Mouse (Mus musculus): ENCODE measurements around the gene Flt1.
"Not testable (repeated sequence)": the region's sequence is repeated elsewhere in the genome, so short reads cannot be mapped to it uniquely, and the experiment has no call there.

Flt1 gene

DNA sequence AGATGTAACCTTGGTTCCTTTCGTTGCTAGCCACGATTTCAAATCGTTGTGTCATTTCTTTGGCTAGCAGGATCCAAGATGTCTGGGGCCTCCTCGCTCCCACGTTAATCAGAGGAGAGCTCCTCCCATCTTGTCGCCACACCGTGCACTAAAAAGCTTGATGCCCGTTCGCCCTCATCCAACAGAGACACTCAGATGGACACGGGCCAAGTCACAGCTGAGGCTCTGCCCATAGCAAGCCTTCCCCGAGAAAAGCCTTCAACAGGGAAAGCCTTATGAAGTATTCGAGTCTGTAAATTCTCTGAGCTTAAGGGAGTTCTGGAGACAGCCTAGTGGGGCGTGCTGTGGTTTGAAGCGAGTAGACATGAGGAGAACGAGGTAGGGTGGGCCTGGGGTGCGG lies 128.0 kb downstream of the Flt1 start:
- ChIA-PET POLR2A (interaction anchor here in 2 of 4 experiments (0.6 kb wide), 4 partner anchors 134 to 269 kb away, joined by 3 to 7 read pairs (median 4); no protein-coding TSS in a partner anchor), CTCF (interaction anchor here in 3 of 4 experiments (0.5 to 0.8 kb wide), 4 partner anchors 42 to 782 kb away, joined by 4 to 8 read pairs (median 6); no protein-coding TSS in a partner anchor)

DNA sequence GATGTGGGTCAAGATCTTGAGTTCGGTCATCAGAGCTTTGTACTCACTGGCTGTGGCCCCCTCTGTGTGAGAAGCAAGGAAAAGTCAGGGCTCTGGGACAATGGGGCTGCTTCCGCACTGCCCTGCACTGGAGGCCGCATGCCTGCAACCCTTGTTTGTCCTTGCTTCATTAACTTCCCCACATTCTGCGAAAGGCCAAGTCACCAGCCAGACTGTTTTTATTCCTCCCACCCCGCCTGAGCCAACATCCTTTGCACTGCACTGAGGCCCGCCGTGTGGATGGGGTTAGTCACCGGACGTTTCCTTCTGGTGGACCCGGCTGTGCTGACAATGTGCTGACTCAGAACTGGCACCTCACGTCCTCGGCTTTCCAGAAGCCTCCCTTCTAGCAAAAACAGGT lies 136.0 kb downstream of the Flt1 start:
- ChIA-PET POLR2A (interaction anchor here in 1 of 4 experiments (1.2 kb wide), 1 partner anchor 12 kb away, joined by 3 read pairs; no protein-coding TSS in a partner anchor), CTCF (interaction anchor here in 1 of 4 experiments (0.7 kb wide), 1 partner anchor 805 kb away, joined by 6 read pairs; no protein-coding TSS in a partner anchor)

DNA sequence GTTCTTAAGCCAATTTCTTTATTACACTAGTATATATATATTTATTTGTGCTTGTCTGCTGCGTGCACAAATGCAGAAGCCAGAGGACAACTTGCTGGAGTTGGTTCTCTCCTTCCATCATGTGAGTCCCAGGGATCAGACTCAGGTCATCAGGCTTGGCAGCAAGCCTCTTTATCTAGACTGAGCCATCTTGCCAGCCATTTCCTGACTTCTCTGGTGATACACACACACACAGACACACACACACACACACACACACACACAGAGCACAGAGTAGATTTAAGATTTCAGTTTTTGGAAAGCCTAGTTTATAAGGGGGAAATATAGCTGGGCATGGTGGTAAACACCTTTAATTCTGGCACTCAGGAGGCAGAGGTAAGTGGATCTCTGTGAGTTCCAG lies 140.7 kb downstream of the Flt1 start:
- ChIA-PET CTCF (interaction anchor here in 1 of 4 experiments (0.7 kb wide), 1 partner anchor 46 kb away, joined by 3 read pairs; no protein-coding TSS in a partner anchor), POLR2A (no interaction called here)

DNA sequence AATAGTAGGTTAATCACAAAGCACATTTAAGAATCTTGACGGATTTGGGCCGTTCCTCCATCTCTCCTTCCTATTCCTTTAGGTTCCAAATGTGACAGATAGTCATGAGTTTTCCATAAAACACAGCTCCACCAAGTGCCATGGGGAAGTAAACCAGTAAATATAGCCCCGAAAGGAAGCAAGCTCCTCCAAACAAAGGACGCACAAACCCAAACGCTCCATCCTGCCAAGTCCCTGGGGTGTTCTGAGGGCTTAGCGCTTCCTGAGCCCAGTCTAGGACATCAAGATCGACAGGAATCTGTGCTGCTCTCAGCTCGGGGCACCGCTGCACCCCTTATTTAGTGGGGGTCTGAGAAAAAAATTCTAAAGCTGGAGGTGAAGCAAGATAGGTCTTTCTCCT lies 141.2 kb downstream of the Flt1 start:
- CTCF ChIA-PET: interaction anchor here in 2 of 4 experiments (1.1 to 1.3 kb wide), 2 partner anchors 253 to 308 kb away, joined by 3 to 4 read pairs; no protein-coding TSS in a partner anchor
- POLR2A ChIA-PET: interaction anchor here in 1 of 4 experiments (0.8 to 0.9 kb wide), 2 partner anchors 34 to 39 kb away, joined by 3 read pairs; no protein-coding TSS in a partner anchor

DNA sequence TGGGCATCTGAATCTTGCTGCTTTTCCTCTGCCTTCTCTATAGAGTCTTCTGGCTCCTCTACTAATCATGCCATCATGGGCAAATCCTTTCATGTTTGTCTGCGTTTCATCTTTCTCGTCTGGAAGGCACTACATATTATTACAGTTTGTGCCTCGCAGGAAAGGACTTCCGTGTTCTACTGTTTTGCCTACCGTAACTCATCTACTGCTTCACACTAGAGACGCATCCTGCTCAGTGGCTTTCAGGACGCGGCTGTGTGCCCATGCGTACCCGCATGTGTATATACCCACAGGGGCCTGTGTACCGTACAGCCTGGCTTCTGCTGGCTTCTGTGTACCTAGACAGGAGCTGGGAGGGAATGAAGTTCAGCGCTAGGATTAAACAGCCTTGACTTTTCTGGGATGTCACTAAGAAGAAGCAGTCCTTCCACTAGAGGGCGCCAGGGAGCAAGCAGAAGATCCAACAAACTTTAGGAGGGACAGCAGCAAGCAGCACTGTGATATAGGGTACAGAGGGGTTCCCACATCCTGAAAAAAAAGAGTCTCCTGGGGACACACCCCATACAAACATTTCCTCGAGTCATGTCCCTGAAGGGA lies 142.0 kb downstream of the Flt1 start:
- CTCF ChIA-PET: interaction anchor here in 3 of 4 experiments (0.5 to 1.3 kb wide), 10 partner anchors 9 to 332 kb away, joined by 3 to 7 read pairs (median 3); no protein-coding TSS in a partner anchor
- POLR2A ChIA-PET: interaction anchor here in 2 of 4 experiments (0.6 to 0.9 kb wide), 4 partner anchors 15 to 134 kb away, joined by 3 read pairs; no protein-coding TSS in a partner anchor

DNA sequence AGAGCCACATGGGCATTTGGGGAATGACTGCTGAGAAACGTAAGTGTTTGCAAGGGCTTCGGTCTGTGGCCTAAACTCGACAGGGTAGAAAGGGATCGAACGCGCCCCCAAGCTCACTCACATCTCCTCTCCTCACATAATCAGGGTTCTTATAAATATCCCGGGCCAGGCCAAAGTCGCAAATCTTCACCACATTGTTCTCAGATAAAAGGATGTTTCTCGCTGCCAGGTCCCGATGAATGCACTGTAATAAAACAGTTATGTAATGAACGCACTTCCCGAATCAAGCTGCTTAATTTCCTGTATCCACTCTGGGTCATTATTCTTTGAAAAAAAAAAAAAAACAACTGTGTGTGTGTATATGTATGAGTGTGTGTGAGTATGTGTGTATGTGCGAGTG lies 145.6 kb downstream of the Flt1 start:
- CTCF ChIA-PET: interaction anchor here in 3 of 4 experiments (0.5 to 2.0 kb wide), 6 partner anchors 34 to 917 kb away, joined by 3 to 5 read pairs (median 3); no protein-coding TSS in a partner anchor
- POLR2A ChIA-PET: interaction anchor here (0.5 to 1.4 kb wide), 5 partner anchors 22 to 320 kb away, joined by 3 to 7 read pairs (median 3); no protein-coding TSS in a partner anchor

DNA sequence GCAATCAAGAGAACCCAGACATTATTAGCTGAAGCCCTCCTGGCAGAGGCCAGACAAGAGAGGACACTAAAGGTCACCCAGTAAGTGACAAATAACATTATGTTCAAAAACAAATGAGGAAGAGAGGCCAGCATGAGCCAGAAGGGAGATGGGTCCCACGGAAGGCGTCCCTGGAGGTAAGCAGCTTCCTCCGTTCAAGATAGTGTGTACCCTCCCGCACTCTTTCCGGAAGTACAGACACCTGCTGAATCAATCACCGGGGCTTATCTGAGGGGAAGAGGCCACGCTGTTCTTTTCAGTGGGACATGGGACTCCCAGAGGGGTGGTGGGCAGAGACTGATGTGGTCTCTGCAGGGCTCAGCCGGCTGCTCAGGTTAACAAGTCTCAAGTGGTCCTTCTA lies 146.1 kb downstream of the Flt1 start:
- CTCF ChIA-PET: interaction anchor here in 3 of 4 experiments (0.5 to 2.0 kb wide), 7 partner anchors 34 to 916 kb away, joined by 3 to 5 read pairs (median 3); no protein-coding TSS in a partner anchor
- POLR2A ChIA-PET: interaction anchor here in 3 of 4 experiments (0.6 to 0.7 kb wide), 3 partner anchors 99 to 171 kb away, joined by 3 to 7 read pairs (median 3); no protein-coding TSS in a partner anchor

DNA sequence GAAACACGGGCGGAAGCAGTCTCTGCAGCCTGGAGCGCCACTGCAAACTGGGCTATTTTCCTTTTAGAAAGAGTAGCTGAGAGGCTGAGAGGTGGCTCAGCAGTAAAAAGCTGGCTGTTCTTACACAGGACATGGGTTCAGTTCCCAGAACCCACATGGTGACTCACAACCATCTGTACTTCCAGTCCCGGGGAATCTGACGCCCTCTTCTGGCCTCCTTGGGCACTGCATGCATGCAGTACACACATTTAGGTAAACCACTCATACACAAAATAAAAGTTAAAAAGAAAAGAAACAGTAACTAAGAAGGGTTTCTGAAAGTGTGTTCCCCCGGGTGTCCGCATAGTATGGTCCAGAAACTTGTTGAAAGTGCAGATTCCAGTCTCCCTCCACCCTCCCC lies 146.7 kb downstream of the Flt1 start:
- POLR2A ChIA-PET: no interaction called here
- CTCF ChIA-PET: interaction anchor here in 3 of 4 experiments (0.6 to 2.0 kb wide), 4 partner anchors 33 to 851 kb away, joined by 3 to 6 read pairs (median 4); no protein-coding TSS in a partner anchor

DNA sequence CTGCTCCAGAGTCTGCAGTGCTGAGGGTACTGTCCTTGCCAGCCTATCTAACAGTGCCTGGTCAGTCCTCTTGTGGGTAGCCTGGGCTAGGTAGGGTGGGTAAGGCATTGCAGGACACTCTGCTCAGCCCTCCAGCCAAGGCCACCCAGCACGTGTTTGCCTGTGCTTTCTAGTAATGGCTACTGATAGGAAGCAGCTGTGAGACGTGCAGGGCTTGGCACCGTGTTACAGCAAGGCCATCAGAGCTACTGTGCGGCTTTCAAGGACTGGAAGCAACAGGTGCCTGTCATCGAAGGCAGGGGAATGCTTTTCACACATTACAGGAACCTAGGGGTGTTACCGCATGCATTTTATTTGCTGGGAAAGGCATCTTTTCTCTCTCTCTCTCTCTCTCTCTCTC lies 148.8 kb downstream of the Flt1 start:
- POLR2A ChIA-PET: interaction anchor here in 1 of 4 experiments (0.7 kb wide), 1 partner anchor 216 kb away, joined by 3 read pairs; no protein-coding TSS in a partner anchor
- CTCF ChIA-PET: interaction anchor here in 2 of 4 experiments (0.5 to 0.7 kb wide), 3 partner anchors 118 to 807 kb away, joined by 3 to 5 read pairs (median 3); no protein-coding TSS in a partner anchor

DNA sequence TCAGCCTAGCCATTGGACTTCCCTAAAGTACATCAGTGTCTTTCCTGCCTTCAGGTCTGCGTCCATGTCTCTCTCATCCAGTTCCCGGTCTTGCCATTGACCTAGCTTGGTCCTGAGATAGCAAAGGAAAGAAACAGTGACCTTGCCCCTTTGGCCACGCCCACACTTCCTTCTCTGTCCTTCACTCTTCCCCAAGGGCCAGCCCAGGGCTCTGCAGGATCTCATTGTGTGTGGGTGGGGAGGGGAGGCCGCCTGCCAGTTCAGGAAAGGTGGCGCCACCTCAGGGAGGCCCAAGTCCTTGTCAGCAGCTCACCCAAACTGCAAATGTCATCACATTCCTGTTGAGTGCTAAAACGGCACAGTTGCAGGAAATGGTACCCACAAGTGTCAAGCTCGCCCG lies 151.3 kb downstream of the Flt1 start:
- POLR2A ChIA-PET: interaction anchor here in 2 of 4 experiments (0.6 to 1.1 kb wide), 4 partner anchors 124 to 1911 kb away, joined by 3 to 7 read pairs (median 4); no protein-coding TSS in a partner anchor

DNA sequence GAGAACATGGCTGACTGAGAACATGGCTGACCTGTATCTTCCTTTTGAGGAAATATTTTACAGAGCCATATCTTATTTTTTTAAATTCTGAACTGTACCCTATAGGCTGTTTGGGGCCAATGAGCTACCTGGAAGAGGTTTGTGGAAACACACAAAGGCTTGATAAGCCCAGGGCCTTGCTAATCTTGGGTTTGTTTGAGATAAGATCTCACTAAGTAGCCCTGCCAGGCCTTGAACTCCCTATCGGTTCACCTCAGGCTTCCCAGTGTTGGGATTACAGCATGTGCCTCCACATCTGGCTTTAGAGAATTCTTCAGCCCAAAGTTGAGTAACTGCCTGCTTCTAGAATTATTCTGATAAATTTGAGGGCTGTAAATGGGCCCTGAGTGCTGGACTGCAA lies 152.3 kb downstream of the Flt1 start:
- POLR2A ChIA-PET: no interaction called here
- CTCF ChIA-PET: no interaction called here

More for the DNA sequence above, 151.3 kb downstream of the Flt1 start:
- CTCF ChIA-PET: interaction anchor here in 2 of 4 experiments (0.6 to 1.6 kb wide), 2 partner anchors 9 to 156 kb away, joined by 5 to 7 read pairs; no protein-coding TSS in a partner anchor

DNA sequence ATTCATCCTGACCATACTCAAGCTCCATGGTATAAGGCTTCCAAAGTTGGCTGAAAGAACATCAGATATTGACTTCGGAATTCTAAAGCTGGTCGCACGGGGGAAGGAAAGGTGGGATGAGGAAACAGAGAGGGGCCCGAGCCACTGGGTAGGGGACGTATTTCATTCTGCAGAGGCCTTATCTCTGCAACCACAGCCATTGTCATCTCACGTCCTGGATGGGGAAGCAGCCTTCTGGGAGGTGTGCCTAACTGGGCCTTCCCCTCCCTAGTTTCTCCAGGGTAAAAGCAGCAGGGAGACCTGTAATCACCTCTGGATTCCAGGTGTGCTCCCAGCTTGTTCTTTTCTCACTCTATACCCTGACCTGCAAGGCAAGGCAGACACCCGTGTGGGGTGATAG lies 153.1 kb downstream of the Flt1 start:
- ChIA-PET CTCF (interaction anchor here in 1 of 4 experiments (0.8 kb wide), 1 partner anchor 9 kb away, joined by 3 read pairs; no protein-coding TSS in a partner anchor), POLR2A (no interaction called here)

DNA sequence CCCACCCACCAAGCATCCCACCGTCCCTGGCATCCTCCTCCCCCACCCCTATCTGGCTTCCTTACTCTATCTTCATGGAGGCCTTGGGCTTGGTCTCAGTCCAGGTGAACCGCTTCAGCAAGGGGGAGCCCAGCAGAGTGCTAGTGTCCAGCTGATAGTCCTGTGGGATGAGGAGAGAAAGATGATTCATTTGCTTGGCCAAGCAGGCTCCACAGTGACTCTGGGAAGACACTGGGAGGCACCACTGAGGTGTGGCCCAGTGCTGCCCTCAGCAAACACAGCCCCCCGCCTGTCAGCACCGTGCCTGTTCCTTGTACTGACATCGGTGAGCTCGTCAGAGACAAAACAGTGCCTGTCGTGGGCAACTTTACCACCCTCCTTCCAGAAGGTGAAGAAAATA lies 159.5 kb downstream of the Flt1 start:
- POLR2A ChIA-PET: no interaction called here

DNA sequence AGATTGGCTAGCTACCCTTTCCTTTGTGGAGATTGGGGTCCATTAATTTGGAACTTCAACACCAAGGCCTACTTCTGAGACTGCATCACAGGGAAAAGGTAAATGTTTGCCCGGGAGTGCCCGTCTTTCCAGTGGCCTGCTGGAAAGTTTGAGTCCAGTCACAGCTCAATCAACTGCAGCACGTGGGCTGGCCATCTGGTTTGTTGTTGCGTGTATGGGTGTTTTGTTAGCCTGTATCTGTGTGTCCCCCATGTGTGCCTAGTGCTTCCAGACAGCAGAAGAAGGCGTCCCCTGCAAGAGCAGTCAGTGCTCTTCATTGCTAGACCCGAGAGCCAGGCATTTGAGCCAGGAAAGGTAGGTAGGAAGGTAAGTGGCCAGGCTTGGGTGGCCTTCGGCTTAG lies 160.4 kb downstream of the Flt1 start:
- ChIA-PET CTCF (interaction anchor here in 1 of 4 experiments (0.6 to 1.0 kb wide), 2 partner anchors 18 to 396 kb away, joined by 3 read pairs; no protein-coding TSS in a partner anchor), POLR2A (no interaction called here)

More for the DNA sequence above, 159.5 kb downstream of the Flt1 start:
- CTCF ChIA-PET: interaction anchor here in 1 of 4 experiments (0.7 kb wide), 1 partner anchor 426 kb away, joined by 3 read pairs; no protein-coding TSS in a partner anchor

DNA sequence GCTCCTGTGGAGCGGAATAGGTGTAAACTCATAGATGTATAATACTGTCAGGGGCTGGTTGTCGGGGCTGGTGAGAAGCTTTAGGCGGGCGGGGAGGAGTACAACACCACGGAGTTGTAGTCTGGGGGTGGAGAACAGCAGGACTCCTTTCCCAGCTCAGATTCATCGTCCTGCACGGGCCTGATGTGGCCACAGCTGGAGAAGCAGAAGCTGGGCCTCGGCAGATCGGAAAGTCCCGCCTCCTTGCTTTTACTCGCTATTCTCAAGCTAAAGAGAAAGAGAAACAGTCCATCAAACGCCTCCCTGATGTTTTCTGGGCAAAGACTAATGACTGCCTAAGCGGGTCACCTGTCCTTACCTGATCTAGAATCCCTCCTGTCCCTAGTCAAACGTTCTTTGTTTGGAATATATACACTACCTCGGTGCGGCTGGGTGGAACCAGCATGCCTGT lies 161.6 kb downstream of the Flt1 start:
- ChIA-PET POLR2A (interaction anchor here in 2 of 4 experiments (0.6 to 1.8 kb wide), 11 partner anchors 9 to 279 kb away, joined by 3 to 7 read pairs (median 4); no protein-coding TSS in a partner anchor), CTCF (interaction anchor here in 3 of 4 experiments (0.6 to 1.5 kb wide), 8 partner anchors 9 to 1884 kb away, joined by 3 to 4 read pairs (median 3); no protein-coding TSS in a partner anchor)

DNA sequence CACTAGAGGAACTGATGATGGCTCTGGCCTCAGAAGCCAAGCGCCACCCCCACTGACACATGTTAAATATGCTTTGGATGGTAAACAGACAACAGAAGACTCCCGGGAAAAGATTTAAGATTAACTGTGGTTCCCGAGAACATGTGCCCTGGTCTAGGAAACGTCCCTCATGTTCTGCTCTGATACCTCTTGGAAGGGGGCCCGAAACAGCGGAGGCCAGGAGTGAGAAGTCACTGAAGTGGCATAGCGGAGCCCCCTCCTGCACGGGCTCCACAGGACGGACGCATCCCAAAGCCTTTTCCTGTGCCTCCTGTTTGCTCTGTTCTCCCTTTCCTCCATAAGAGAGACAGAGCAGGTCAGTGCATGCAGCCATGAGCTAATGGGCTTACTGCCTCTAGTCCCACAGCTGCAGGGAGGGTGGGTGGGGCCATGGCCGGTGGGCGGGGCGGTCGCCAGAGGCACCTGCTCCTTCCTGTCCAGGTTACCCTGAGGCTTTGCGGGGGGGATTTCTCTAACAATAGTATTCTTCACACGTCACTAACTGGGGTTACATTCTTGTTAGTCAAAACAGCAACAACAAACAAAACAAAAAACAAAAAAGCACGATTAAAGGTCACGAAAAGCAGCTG lies 162.2 kb downstream of the Flt1 start:
- POLR2A ChIA-PET: interaction anchor here in 2 of 4 experiments (0.6 to 1.8 kb wide), 14 partner anchors 9 to 280 kb away, joined by 3 to 7 read pairs (median 4); no protein-coding TSS in a partner anchor
- CTCF ChIA-PET: interaction anchor here in 2 of 4 experiments (1.0 to 1.5 kb wide), 5 partner anchors 9 to 1884 kb away, joined by 3 to 4 read pairs (median 3); no protein-coding TSS in a partner anchor

DNA sequence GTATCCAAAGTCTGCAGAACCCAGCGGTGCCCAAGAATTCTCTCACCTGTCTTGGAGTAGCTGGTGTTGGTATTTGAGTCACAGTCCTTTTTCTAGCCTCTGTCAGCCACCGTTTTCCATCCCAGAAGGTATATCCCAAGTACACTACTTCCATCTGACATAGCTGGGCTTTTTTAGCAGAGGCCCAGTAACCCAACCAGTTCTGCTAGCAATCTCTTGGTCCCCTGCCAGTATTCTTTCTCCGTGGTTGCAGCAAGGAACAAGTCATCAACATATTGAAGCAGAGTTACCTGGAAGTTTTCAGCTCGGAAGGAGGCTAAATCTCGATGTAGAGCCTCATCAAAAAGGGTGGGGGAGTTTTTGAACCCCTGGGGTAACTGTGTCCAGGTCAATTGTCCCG lies 168.2 kb downstream of the Flt1 start:
- CTCF ChIA-PET, POLR2A ChIA-PET: not testable (repeated sequence)

DNA sequence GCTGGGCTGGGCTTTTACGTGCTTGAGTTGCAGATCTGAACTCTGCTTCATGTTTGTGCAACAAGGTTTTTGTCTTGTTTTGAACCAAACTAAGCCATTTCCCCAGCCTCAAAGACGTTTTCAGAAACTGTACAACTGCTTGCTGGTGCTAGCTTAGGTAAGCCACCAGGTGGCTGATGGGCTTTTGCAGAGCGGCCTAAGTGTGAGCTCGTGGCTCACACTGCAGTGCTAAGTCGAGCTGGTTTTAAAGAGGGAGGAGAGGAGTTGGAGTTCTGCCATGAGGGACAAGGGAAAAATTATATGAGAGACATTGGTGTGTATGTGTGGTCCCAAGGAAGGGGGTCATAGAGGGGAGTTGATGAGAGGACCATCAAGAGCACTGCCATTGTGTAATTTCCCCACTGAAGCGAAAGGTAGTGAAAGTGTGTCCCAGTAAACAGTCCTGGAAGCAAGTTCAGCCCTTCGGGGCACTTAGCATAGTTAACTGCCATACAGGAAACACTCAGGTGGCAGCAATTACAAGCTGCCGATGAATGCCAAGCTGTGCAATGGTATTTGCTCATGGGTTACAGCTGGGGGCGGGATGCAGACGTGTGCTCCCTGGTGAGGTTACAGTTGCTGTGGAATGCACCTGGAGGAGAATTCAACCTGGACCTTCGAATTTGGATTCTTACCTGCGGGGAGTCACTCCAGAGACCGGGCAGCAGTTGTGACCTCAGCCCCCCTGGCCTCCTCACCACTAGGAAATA lies 173.8 kb downstream of the Flt1 start:
- CTCF ChIA-PET: interaction anchor here (0.5 to 0.9 kb wide), 5 partner anchors 21 to 1048 kb away, joined by 3 to 7 read pairs (median 3); no protein-coding TSS in a partner anchor
- POLR2A ChIA-PET: interaction anchor here in 2 of 4 experiments (0.6 to 1.2 kb wide), 3 partner anchors 11 to 20 kb away, joined by 3 to 4 read pairs (median 4); no protein-coding TSS in a partner anchor
